Mouse (Mus musculus) lung, embryonic 16.5 days (tissue): ENCODE data around the gene Fgfr2. TPM values are rescaled to one million over a fixed set of nuclear protein-coding genes. Genes with fewer than 3 reads are reported as not detected.
"Not testable (repeated sequence)": the region's sequence is repeated elsewhere in the genome, so short reads cannot be mapped to it uniquely, and the experiment has no call there.

Source experiments
- ATAC-seq: fragments of 200-750 bp; cut with Nextera tagmentation; 2 replicates; pipeline ENCODE4 v1.8.0; 2017; ENCODE audit warnings: low read depth, mild to moderate bottlenecking, moderate library complexity
- H3K27ac ChIP-seq: fragments of 300-500 bp; sonication (generic); 2 replicates; pipeline ENCODE4 v1.5.1; 2014; ENCODE audit warnings: mild to moderate bottlenecking, control low read depth, low read length
- H3K27me3 ChIP-seq: fragments of 300-500 bp; sonication (generic); 2 replicates; pipeline ENCODE4 v1.6.1; 2014; ENCODE audit warnings: low read depth, low read length, mixed read lengths; ENCODE audit not compliant: control insufficient read depth, insufficient read depth
- H3K36me3 ChIP-seq: fragments of 300-500 bp; sonication (generic); 2 replicates; pipeline ENCODE4 v1.6.1; 2014; ENCODE audit warnings: low read length; ENCODE audit not compliant: control insufficient read depth, insufficient read depth
- H3K4me1 ChIP-seq: fragments of 300-500 bp; sonication (generic); replicated peaks from 2 replicates; pipeline ENCODE4 v1.6.1; 2014; ENCODE audit warnings: low read length, mixed read lengths; ENCODE audit not compliant: control insufficient read depth, insufficient read depth
- H3K4me2 ChIP-seq: fragments of 300-500 bp; sonication (generic); 2 replicates; pipeline ENCODE4 v1.6.1; 2014; ENCODE audit warnings: low read depth, low read length, control low read depth
- H3K4me3 ChIP-seq: fragments of 300-500 bp; sonication (generic); 2 replicates; pipeline ENCODE4 v1.5.1; 2014; ENCODE audit warnings: mild to moderate bottlenecking, low read length, control low read depth
- H3K9ac ChIP-seq: fragments of 300-500 bp; sonication (generic); 2 replicates; pipeline ENCODE4 v1.6.1; 2014; ENCODE audit warnings: low read length, control low read depth
- H3K9me3 ChIP-seq: fragments of 300-500 bp; sonication (generic); 2 replicates; pipeline ENCODE4 v1.6.1; 2016; ENCODE audit warnings: low read length; ENCODE audit not compliant: control insufficient read depth
- WGBS: fragments of 180-500 bp; shearing (Covaris S2); extraction: QIAGEN DNeasy Blood & Tissue Kit; methylation state at CpG from one replicate; pipeline ENCODE4 v1.1.7; 2014; 5-methylcytosine and 5-hydroxymethylcytosine counted together
- polyA plus RNA-seq: library from polyadenylated mRNA; unstranded; fragments of >200 nt; fragmentation: Nextera tagmentation; extraction: Ambion mirVana; gene quantifications from 2 replicates; pipeline ENCODE4 v1.2.1, GENCODE M21; 2015

Fgfr2 gene
- polyA plus RNA-seq, 1 experiment from 2014 or later: 175 TPM

DNA sequence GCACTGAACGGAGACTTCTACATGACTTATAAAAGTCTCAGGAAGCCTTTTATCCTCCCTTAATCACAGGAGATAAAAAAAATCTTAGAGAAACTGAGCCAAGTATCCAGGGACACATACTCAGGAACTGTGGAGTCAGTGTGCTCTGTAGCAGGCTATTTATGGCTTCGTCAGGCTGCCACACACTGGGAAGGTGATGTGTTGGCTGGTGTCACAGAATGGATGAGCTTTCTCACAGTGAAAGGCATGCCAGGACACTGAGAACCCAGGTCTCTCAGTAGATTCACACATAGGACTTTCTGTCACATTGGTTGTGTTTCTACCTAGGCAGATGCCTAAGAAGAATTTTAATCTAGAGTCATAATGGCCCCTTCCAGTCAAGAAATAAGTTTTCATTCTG, 2008.7 kb downstream of the Fgfr2 start:
- no peak overlapping the region for H3K4me3 ChIP-seq
- WGBS: 62% methylated on average over 2 of the region's 2 CpGs
- H3K27me3 ChIP-seq: no peaks in the 10 kb centered on the region
- no peak overlapping the region for H3K27ac ChIP-seq
- no peak overlapping the region for H3K9ac ChIP-seq
- no peaks in the 10 kb centered on the region for H3K4me1 ChIP-seq
- H3K9me3 ChIP-seq: no peaks in the 10 kb centered on the region
- ATAC-seq: no peak
- H3K4me2 ChIP-seq: no peak overlapping the region
- H3K36me3 ChIP-seq: no peaks in the 10 kb centered on the region

GRCm38 (mm10) chr7:131113676-131114075, 2009.5 kb downstream of the Fgfr2 start:
- H3K27me3 ChIP-seq: no peaks in the 10 kb centered on the region
- H3K4me2 ChIP-seq: no peak overlapping the region
- H3K27ac ChIP-seq: no peak overlapping the region
- H3K36me3 ChIP-seq: no peaks in the 10 kb centered on the region
- H3K4me3 ChIP-seq: no peak overlapping the region
- H3K4me1 ChIP-seq: no peaks in the 10 kb centered on the region
- no peak overlapping the region for H3K9ac ChIP-seq
- no peak for ATAC-seq
- 23% methylated on average over 6 of the region's 6 CpGs for WGBS
- H3K9me3 ChIP-seq: no peaks in the 10 kb centered on the region

DNA sequence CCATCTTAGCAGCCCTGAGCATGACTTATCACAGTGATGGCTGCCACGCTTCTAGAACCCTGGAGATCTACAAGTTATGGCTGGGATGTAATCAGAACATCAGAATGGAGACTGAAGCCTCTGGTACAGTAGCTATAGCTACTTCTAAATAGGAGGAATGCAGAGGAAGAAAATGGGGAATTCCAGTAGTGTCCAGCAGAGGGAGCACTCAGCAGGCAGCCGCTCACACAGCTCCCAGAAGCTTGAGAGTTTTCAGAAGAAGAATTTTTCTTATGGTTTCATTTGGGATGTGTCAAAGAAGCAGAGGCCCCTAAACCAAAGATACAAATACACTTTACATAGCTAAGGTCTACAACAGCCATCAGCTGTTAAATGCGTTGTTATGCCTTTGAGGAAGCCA, 2010.7 kb downstream of the Fgfr2 start:
- no peak overlapping the region for H3K9ac ChIP-seq
- 13% methylated on average over 3 of the region's 3 CpGs for WGBS
- no peak overlapping the region for H3K4me2 ChIP-seq
- ATAC-seq: no peak
- no peak overlapping the region for H3K4me3 ChIP-seq
- no peaks in the 10 kb centered on the region for H3K4me1 ChIP-seq
- H3K27me3 ChIP-seq: no peaks in the 10 kb centered on the region
- H3K36me3 ChIP-seq: no peaks in the 10 kb centered on the region
- no peaks in the 10 kb centered on the region for H3K9me3 ChIP-seq
- H3K27ac ChIP-seq: no peak overlapping the region

DNA sequence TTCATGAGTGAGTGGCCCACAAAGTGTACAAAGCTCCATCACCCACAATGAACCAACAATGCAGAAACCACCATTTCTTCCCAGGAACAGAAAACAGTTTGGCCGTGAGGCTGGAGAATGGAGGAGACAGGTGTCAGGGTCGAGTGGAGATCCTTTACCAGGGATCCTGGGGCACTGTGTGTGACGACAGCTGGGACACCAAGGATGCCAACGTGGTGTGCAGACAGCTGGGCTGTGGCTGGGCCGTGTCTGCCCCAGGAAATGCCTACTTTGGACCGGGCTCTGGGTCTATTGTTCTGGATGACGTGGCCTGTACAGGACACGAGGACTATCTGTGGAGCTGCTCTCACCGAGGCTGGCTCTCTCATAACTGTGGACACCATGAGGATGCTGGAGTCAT, 2040.7 kb downstream of the Fgfr2 start:
- H3K27ac ChIP-seq, H3K36me3 ChIP-seq, H3K4me2 ChIP-seq, H3K4me3 ChIP-seq, H3K9ac ChIP-seq, H3K9me3 ChIP-seq, H3K4me1 ChIP-seq, H3K27me3 ChIP-seq, ATAC-seq: not testable (repeated sequence)
- 77% methylated on average over 9 of the region's 9 CpGs for WGBS

GRCm38 (mm10) chr7:131075956-131076355, 2047.2 kb downstream of the Fgfr2 start:
- Histone ChIP-seq H3K9ac (no peak overlapping the region), H3K4me2 (no peak overlapping the region), H3K27me3 (no peaks in the 10 kb centered on the region), H3K36me3 (no peaks in the 10 kb centered on the region), H3K9me3 (no peaks in the 10 kb centered on the region), H3K4me1 (no peaks in the 10 kb centered on the region), H3K4me3 (no peak overlapping the region), H3K27ac (no peak overlapping the region)
- no peak for ATAC-seq
- WGBS: 4% methylated on average over 1 of the region's 1 CpGs

DNA sequence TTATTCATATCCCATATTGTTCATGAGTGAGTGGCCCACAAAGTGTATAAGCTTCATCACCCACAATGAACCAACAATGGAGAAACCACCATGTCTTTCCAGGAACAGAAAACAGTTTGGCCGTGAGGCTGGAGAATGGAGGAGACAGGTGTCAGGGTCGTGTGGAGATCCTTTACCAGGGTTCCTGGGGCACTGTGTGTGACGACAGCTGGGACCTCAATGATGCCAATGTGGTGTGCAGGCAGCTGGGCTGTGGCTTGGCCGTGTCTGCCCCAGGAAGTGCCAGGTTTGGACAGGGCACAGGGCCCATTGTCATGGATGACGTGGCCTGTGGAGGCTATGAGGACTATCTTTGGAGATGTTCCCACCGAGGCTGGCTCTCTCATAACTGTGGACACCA, 2049.1 kb downstream of the Fgfr2 start:
- not testable (repeated sequence) for H3K36me3 ChIP-seq, H3K9me3 ChIP-seq, ATAC-seq, H3K27ac ChIP-seq, H3K27me3 ChIP-seq, H3K9ac ChIP-seq, H3K4me2 ChIP-seq, H3K4me3 ChIP-seq, H3K4me1 ChIP-seq
- WGBS: 69% methylated on average over 6 of the region's 6 CpGs

DNA sequence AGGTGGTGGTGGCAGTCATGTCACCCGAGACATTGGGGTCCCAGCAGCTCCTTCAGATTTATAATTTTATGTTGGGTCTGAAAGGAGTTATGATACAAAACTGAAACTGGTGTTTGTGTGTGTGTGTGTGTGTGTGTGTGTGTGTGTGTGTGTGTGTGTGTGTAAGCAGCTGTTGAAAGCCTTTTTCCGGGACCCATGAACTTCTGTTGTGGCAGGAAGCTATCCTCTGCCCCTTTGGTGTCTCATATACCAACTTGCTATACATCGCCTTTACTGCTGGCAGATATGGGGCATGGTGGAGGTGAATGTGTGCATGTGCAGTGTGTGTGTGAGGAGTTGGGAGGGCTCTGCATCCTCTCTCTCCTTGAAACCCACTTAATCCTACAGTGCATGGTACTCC, 2049.7 kb downstream of the Fgfr2 start:
- 84% methylated on average over 3 of the region's 3 CpGs for WGBS
- not testable (repeated sequence) for H3K4me2 ChIP-seq, H3K4me1 ChIP-seq, ATAC-seq, H3K36me3 ChIP-seq, H3K27me3 ChIP-seq, H3K4me3 ChIP-seq, H3K9ac ChIP-seq, H3K27ac ChIP-seq, H3K9me3 ChIP-seq

DNA sequence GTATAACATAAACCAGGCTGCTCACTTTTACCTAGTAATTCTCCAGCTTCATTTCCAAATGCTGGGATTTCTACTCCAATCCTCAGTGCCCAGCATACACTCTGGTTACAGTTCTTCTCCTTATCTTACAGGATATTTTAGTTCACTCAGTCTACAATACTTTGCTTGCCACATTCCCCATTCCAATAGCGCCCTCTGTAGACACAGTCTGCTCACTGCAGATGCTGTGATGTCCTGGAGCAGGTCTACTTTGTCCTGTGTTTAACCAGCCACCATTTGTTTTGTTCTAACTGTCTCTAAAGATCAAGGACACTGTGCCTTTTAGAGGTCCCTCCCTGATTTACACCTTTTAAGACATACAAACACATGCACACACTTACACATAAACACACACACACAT, 2055.0 kb downstream of the Fgfr2 start:
- WGBS: 0% methylated on average over 1 of the region's 1 CpGs
- not testable (repeated sequence) for ATAC-seq, H3K27me3 ChIP-seq

GRCm38 (mm10) chr7:131062541-131062940, 2060.6 kb downstream of the Fgfr2 start:
- H3K9ac ChIP-seq: no peak overlapping the region
- H3K4me3 ChIP-seq: no peak overlapping the region
- WGBS: 75% methylated on average over 2 of the region's 2 CpGs
- no peak overlapping the region for H3K4me2 ChIP-seq
- H3K4me1 ChIP-seq: no peaks in the 10 kb centered on the region
- no peaks in the 10 kb centered on the region for H3K36me3 ChIP-seq
- H3K27me3 ChIP-seq: no peaks in the 10 kb centered on the region
- no peak for ATAC-seq
- no peak overlapping the region for H3K27ac ChIP-seq
- H3K9me3 ChIP-seq: no peaks in the 10 kb centered on the region

More for the DNA sequence above, 2055.0 kb downstream of the Fgfr2 start:
- H3K36me3 ChIP-seq, H3K27ac ChIP-seq, H3K4me3 ChIP-seq, H3K9ac ChIP-seq, H3K9me3 ChIP-seq, H3K4me1 ChIP-seq, H3K4me2 ChIP-seq: not testable (repeated sequence)

DNA sequence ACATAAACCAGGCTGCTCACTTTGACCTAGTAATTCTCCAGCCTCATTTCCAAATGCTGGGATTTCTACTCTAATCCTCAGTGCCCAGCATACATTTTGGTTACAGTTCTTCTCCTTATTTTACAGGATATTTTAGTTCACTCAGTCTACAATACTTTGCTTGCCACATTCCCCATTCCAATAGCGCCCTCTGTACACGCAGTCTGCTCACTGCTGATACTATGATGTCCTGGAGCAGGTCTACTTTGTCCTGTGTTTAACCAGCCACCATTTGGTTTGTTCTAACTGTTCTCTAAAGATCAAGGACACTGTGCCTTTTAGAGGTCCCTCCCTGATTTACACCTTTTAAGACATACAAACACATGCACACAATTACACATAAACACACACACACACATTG, 2063.3 kb downstream of the Fgfr2 start:
- H3K4me1 ChIP-seq, H3K27ac ChIP-seq, H3K4me3 ChIP-seq, H3K4me2 ChIP-seq, H3K36me3 ChIP-seq, H3K9ac ChIP-seq, H3K27me3 ChIP-seq, ATAC-seq, H3K9me3 ChIP-seq: not testable (repeated sequence)
- WGBS: 59% methylated on average over 2 of the region's 2 CpGs
